Mouse (Mus musculus): ENCODE data around the gene Palmd. TPM values are rescaled to one million over a fixed set of nuclear protein-coding genes. Genes with fewer than 3 reads are reported as not detected.

Gene Palmd
- total RNA-seq, 2 experiments from 2014 or later: 30.2 TPM

- Histone ChIP-seq H3K27ac (peak overlapping the region; percentile 58; the same call in 1 of the 2 replicates), H3K4me3 (no peak overlapping the region)
- no peak for TF ChIP-seq CTCF (conservative IDR thresholded peaks at IDR 0.05)
- no peak for DNase-seq (ENCODE audit: low spot score in 2 of 2)
Measured at GRCm38 (mm10) chr3:116981811-116982575, 13.2 kb upstream of the Palmd start.

GRCm38 (mm10) chr3:116969786-116970185 is 999 bp upstream of the Palmd start:
- no peak for TF ChIP-seq CTCF (conservative IDR thresholded peaks at IDR 0.05)
- DNase-seq (ENCODE audit: low spot score in 2 of 2): no peak
- Histone ChIP-seq H3K4me3 (no peak overlapping the region), H3K27ac (peak overlapping the region; percentile 61; the same call in 1 of the 2 replicates)

- Histone ChIP-seq H3K4me3 (peak overlapping the region; percentile 86), H3K27ac (peak overlapping the region; percentile 61; the same call in 1 of the 2 replicates)
- TF ChIP-seq CTCF (conservative IDR thresholded peaks at IDR 0.05): no peak
- DNase-seq (ENCODE audit: low spot score in 2 of 2): no peak
Measured at GRCm38 (mm10) chr3:116969003-116969402, 216 bp upstream of the Palmd start.

- no peak for DNase-seq (ENCODE audit: low spot score in 2 of 2)
- TF ChIP-seq CTCF (conservative IDR thresholded peaks at IDR 0.05): no peak
- Histone ChIP-seq H3K4me3 (peak within 1 kb of the TSS; percentile 86), H3K27ac (peak within 1 kb of the TSS; percentile 92)
Measured at GRCm38 (mm10) chr3:116967967-116968366, 820 bp downstream of the Palmd start, which contains the start of gene 4930455H04Rik. 4930455H04Rik (plus strand) TSS chr3:116968267.

GRCm38 (mm10) chr3:116967436-116967835 is 1.4 kb downstream of the Palmd start:
- TF ChIP-seq CTCF (conservative IDR thresholded peaks at IDR 0.05): no peak
- Histone ChIP-seq H3K4me3 (peak overlapping the region; percentile 86), H3K27ac (peak overlapping the region; percentile 92)
- DNase-seq (ENCODE audit: low spot score in 2 of 2): no peak

GRCm38 (mm10) chr3:116966800-116967199 is 2.0 kb downstream of the Palmd start:
- TF ChIP-seq CTCF (conservative IDR thresholded peaks at IDR 0.05): no peak
- peak overlapping the region; percentile 92 for H3K27ac ChIP-seq
- H3K4me3 ChIP-seq: peak overlapping the region; percentile 86
- DNase-seq (ENCODE audit: low spot score in 2 of 2): no peak

- H3K4me3 ChIP-seq: peak overlapping the region; percentile 86
- TF ChIP-seq CTCF (conservative IDR thresholded peaks at IDR 0.05): peak; percentile 87
- peak overlapping the region; percentile 92 for H3K27ac ChIP-seq
- DNase-seq (ENCODE audit: low spot score in 2 of 2): peak; percentile 50 to 70
Measured at GRCm38 (mm10) chr3:116966225-116966624, 2.6 kb downstream of the Palmd start.

- Histone ChIP-seq H3K27ac (peak overlapping the region; percentile 92), H3K4me3 (peak overlapping the region; percentile 86; the same call in 1 of the 2 replicates)
- no peak for DNase-seq (ENCODE audit: low spot score in 2 of 2)
- TF ChIP-seq CTCF (conservative IDR thresholded peaks at IDR 0.05): no peak
Measured at GRCm38 (mm10) chr3:116964426-116964825, 4.4 kb downstream of the Palmd start.

- H3K27ac ChIP-seq: no peak overlapping the region
- no peak overlapping the region for H3K4me3 ChIP-seq
- DNase-seq (ENCODE audit: low spot score in 2 of 2): no peak
- TF ChIP-seq CTCF (conservative IDR thresholded peaks at IDR 0.05): no peak
Measured at GRCm38 (mm10) chr3:116963213-116963612, 5.6 kb downstream of the Palmd start.

GRCm38 (mm10) chr3:116961354-116962142 is 7.2 kb downstream of the Palmd start:
- H3K4me3 ChIP-seq: no peak overlapping the region
- H3K27ac ChIP-seq: 0 out of 2 replicates have a peak overlapping the region, but pooled peaks have one; percentile 5
- DNase-seq (ENCODE audit: low spot score in 2 of 2): no peak
- no peak for TF ChIP-seq CTCF (conservative IDR thresholded peaks at IDR 0.05)

GRCm38 (mm10) chr3:116960414-116960813 is 8.4 kb downstream of the Palmd start:
- no peak overlapping the region for H3K27ac ChIP-seq
- no peak for TF ChIP-seq CTCF (conservative IDR thresholded peaks at IDR 0.05)

GRCm38 (mm10) chr3:116955061-116955460 is 13.7 kb downstream of the Palmd start:
- H3K27ac ChIP-seq: peak overlapping the region; percentile 62
- TF ChIP-seq CTCF (conservative IDR thresholded peaks at IDR 0.05): no peak
- H3K4me3 ChIP-seq: no peak overlapping the region
- DNase-seq (ENCODE audit: low spot score in 2 of 2): no peak

More at GRCm38 (mm10) chr3:116960414-116960813, 8.4 kb downstream of the Palmd start:
- no peak overlapping the region for H3K4me3 ChIP-seq
- no peak for DNase-seq (ENCODE audit: low spot score in 2 of 2)

- peak overlapping the region; percentile 49 for H3K27ac ChIP-seq
- DNase-seq (ENCODE audit: low spot score in 2 of 2): no peak
- H3K4me3 ChIP-seq: no peak overlapping the region
- no peak for TF ChIP-seq CTCF (conservative IDR thresholded peaks at IDR 0.05)
Measured at GRCm38 (mm10) chr3:116953366-116953765, 15.4 kb downstream of the Palmd start.
